In genomic region chr10:81626101-81626993, GRCm38 (mm10) we compare ENCODE assay signal across 8 mouse cellular contexts. TPM values are rescaled to one million over a fixed set of nuclear protein-coding genes. Genes with fewer than 3 reads are reported as not detected.
DNase-seq lines count a peak whose midpoint lies in the region; ATAC-seq lines count a peak whose summit lies in the region.

No protein-coding gene starts in this region.

- peaks cover 45% of the 10 kb centered on the region for H3K36me3 ChIP-seq in kidney, embryonic 15.5 days
- H3K36me3 ChIP-seq in forebrain, embryonic 16.5 days (ENCODE audit: control insufficient read depth, insufficient read depth): peaks cover 10% of the 10 kb centered on the region
- H3K36me3 ChIP-seq in liver, embryonic 16.5 days (ENCODE audit: control insufficient read depth, insufficient read depth): no peaks in the 10 kb centered on the region

- peak overlapping the region; percentile 67 for H3K9ac ChIP-seq in kidney, embryonic 15.5 days
- H3K9ac ChIP-seq in forebrain, embryonic 16.5 days (replicated peaks; ENCODE audit: low read depth, low read length): peak overlapping the region; percentile 89
- peak overlapping the region; percentile 72 for H3K9ac ChIP-seq in liver, embryonic 16.5 days (ENCODE audit: low read depth, low read length)

- WGBS in kidney, embryonic 15.5 days: 89% methylated on average over 22 of the region's 22 CpGs
- WGBS in forebrain, embryonic 16.5 days: 90% methylated on average over 22 of the region's 22 CpGs
- 79% methylated on average over 22 of the region's 22 CpGs for WGBS in liver, embryonic 16.5 days (ENCODE audit: insufficient replicate concordance)

- H3K9me3 ChIP-seq in kidney, embryonic 15.5 days (replicated peaks): no peaks in the 10 kb centered on the region
- no peaks in the 10 kb centered on the region for H3K9me3 ChIP-seq in forebrain, embryonic 16.5 days (ENCODE audit: control insufficient read depth, low read length)
- H3K9me3 ChIP-seq in liver, embryonic 16.5 days (replicated peaks; ENCODE audit: control insufficient read depth, low read length): no peaks in the 10 kb centered on the region

- H3K27ac ChIP-seq in kidney, embryonic 15.5 days: peak overlapping the region; percentile 94
- H3K27ac ChIP-seq in forebrain, embryonic 16.5 days (ENCODE audit: low read length): 0 out of 2 replicates have a peak overlapping the region, but pooled peaks have one; percentile 91
- H3K27ac ChIP-seq in liver, embryonic 16.5 days (ENCODE audit: low read length): peak overlapping the region; percentile 88; the same call in 1 of the 2 replicates

- peak overlapping the region; percentile 72 for H3K4me2 ChIP-seq in kidney, embryonic 15.5 days
- peak overlapping the region; percentile 91 for H3K4me2 ChIP-seq in forebrain, embryonic 16.5 days (ENCODE audit: low read length)
- peak overlapping the region; percentile 80 for H3K4me2 ChIP-seq in liver, embryonic 16.5 days (ENCODE audit: low read depth, low read length)

- H3K27me3 ChIP-seq in kidney, embryonic 15.5 days: no peaks in the 10 kb centered on the region
- no peaks in the 10 kb centered on the region for H3K27me3 ChIP-seq in forebrain, embryonic 16.5 days (replicated peaks; ENCODE audit: control insufficient read depth, insufficient read depth, low read length)
- no peaks in the 10 kb centered on the region for H3K27me3 ChIP-seq in liver, embryonic 16.5 days (ENCODE audit: control insufficient read depth, insufficient read depth, low read depth, low read length)

- ATAC-seq in kidney, embryonic 15.5 days (replicated peaks; ENCODE audit: low FRiP score): 0 out of 2 replicates have a peak, but pooled peaks have one; percentile 16
- ATAC-seq in forebrain, embryonic 16.5 days: 0 out of 2 replicates have a peak, but pooled peaks have one; percentile 2
- no peak for ATAC-seq in liver, embryonic 16.5 days (ENCODE audit: low read depth)

- peak overlapping the region; percentile 66 for H3K4me3 ChIP-seq in kidney, embryonic 15.5 days (replicated peaks)
- H3K4me3 ChIP-seq in forebrain, embryonic 16.5 days (replicated peaks; ENCODE audit: low read length): peak overlapping the region; percentile 88
- H3K4me3 ChIP-seq in liver, embryonic 16.5 days (ENCODE audit: low read depth, low read length): peak overlapping the region; percentile 76

- DNase-seq in kidney, adult 18-20 months: no peak
- peak; percentile 86 for DNase-seq in R1 (ENCODE audit: low read depth, low spot score)
- no peak for DNase-seq in layer of hippocampus, postnatal 25 days (ENCODE audit: extremely low spot score in 1 of 2, low spot score in 1 of 2)
- DNase-seq in B cell, adult 2 months: no peak
- DNase-seq in kidney, adult 9 months: no peak

- peaks cover 27% of the 10 kb centered on the region for H3K4me1 ChIP-seq in kidney, embryonic 15.5 days
- H3K4me1 ChIP-seq in forebrain, embryonic 16.5 days (replicated peaks; ENCODE audit: control insufficient read depth, insufficient read depth, low read length): peaks cover 18% of the 10 kb centered on the region
- H3K4me1 ChIP-seq in liver, embryonic 16.5 days (ENCODE audit: control insufficient read depth, low read depth, low read length): peaks cover 20% of the 10 kb centered on the region

RNA-seq across cellular contexts. Expression of gene Sirt6, which starts 1.2 kb away (rescaled TPM):
- polyA plus RNA-seq in kidney, embryonic 15.5 days (2015; fragmentation: Nextera tagmentation; extraction: Ambion mirVana): 40.0 and 42.8 TPM in 2 replicates
- 51.4 and 55.1 TPM in 2 replicates for polyA plus RNA-seq in forebrain, embryonic 16.5 days (2015; fragmentation: Nextera tagmentation; extraction: Ambion mirVana)
- 6.9 and 8.1 TPM in 2 replicates for polyA plus RNA-seq in liver, embryonic 16.5 days (2015; fragmentation: Nextera tagmentation; extraction: Ambion mirVana)
- total RNA-seq in layer of hippocampus, postnatal 25 days (2021): 10 to 100 TPM; 23.5 to 30.9 TPM

RNA-seq across cellular contexts. Expression of gene Ankrd24, which starts 2.0 kb away (rescaled TPM):
- 15.2 and 17.3 TPM in 2 replicates for polyA plus RNA-seq in kidney, embryonic 15.5 days (2015; fragmentation: Nextera tagmentation; extraction: Ambion mirVana)
- 13.8 and 16.5 TPM in 2 replicates for polyA plus RNA-seq in forebrain, embryonic 16.5 days (2015; fragmentation: Nextera tagmentation; extraction: Ambion mirVana)
- 2.1 and 2.4 TPM in 2 replicates for polyA plus RNA-seq in liver, embryonic 16.5 days (2015; fragmentation: Nextera tagmentation; extraction: Ambion mirVana)
- 10 to 100 TPM; 30.8 to 39.0 TPM for total RNA-seq in layer of hippocampus, postnatal 25 days (2021)

RNA-seq across cellular contexts. Expression of gene BC025920, which starts 20.3 kb away (rescaled TPM):
- 0.62 and 0.84 TPM in 2 replicates for polyA plus RNA-seq in kidney, embryonic 15.5 days (2015; fragmentation: Nextera tagmentation; extraction: Ambion mirVana)
- 2.7 and 3.4 TPM in 2 replicates for polyA plus RNA-seq in forebrain, embryonic 16.5 days (2015; fragmentation: Nextera tagmentation; extraction: Ambion mirVana)
- 0.35 and 0.36 TPM in 2 replicates for polyA plus RNA-seq in liver, embryonic 16.5 days (2015; fragmentation: Nextera tagmentation; extraction: Ambion mirVana)
- total RNA-seq in layer of hippocampus, postnatal 25 days (2021): 1 to 10 TPM; 4.2 to 4.4 TPM

RNA-seq across cellular contexts. Expression of gene Gm10778, which starts 22.5 kb away (rescaled TPM):
- polyA plus RNA-seq in kidney, embryonic 15.5 days (2015; fragmentation: Nextera tagmentation; extraction: Ambion mirVana): 3.8 and 5.0 TPM in 2 replicates
- polyA plus RNA-seq in forebrain, embryonic 16.5 days (2015; fragmentation: Nextera tagmentation; extraction: Ambion mirVana): 6.6 and 6.9 TPM in 2 replicates
- polyA plus RNA-seq in liver, embryonic 16.5 days (2015; fragmentation: Nextera tagmentation; extraction: Ambion mirVana): 1.1 and 1.3 TPM in 2 replicates
- total RNA-seq in layer of hippocampus, postnatal 25 days (2021): 1 to 10 TPM; 4.7 to 5.3 TPM

RNA-seq across cellular contexts. Expression of gene Tle6, which starts 25.5 kb away (rescaled TPM):
- 15.6 and 16.8 TPM in 2 replicates for polyA plus RNA-seq in kidney, embryonic 15.5 days (2015; fragmentation: Nextera tagmentation; extraction: Ambion mirVana)
- polyA plus RNA-seq in forebrain, embryonic 16.5 days (2015; fragmentation: Nextera tagmentation; extraction: Ambion mirVana): 3.5 and 3.7 TPM in 2 replicates
- 3.5 and 4.5 TPM in 2 replicates for polyA plus RNA-seq in liver, embryonic 16.5 days (2015; fragmentation: Nextera tagmentation; extraction: Ambion mirVana)
- 1 to 10 TPM; 1.7 to 4.1 TPM for total RNA-seq in layer of hippocampus, postnatal 25 days (2021)
